Mouse (Mus musculus) liver, embryonic 11.5 days (tissue): ENCODE measurements around the gene Cd248. TPM values are rescaled to one million over a fixed set of nuclear protein-coding genes. Genes with fewer than 3 reads are reported as not detected.
A peak's percentile ranks its signal among the peaks of the same experiment; 100 is the strongest.

Experiments used
- ATAC-seq: fragments of 200-750 bp; cut with Nextera tagmentation; replicated peaks from 2 replicates; pipeline ENCODE4 v1.8.0; 2017; ENCODE audit warnings: moderate number of reproducible peaks, mild to moderate bottlenecking, moderate TSS enrichment, moderate library complexity; ENCODE audit not compliant: low FRiP score
- DNase-seq: peaks from one replicate; pipeline ENCODE4 v3.0.0-alpha.2; 2017; ENCODE audit warnings: low spot score
- H3K27ac ChIP-seq: fragments of 300-500 bp; sonication (generic); 2 replicates; pipeline ENCODE4 v1.5.1; 2014; ENCODE audit warnings: mild to moderate bottlenecking, low read depth, low read length, control low read depth
- H3K27me3 ChIP-seq: fragments of 300-500 bp; sonication (generic); replicated peaks from 2 replicates; pipeline ENCODE4 v1.6.1; 2014; ENCODE audit warnings: low read length, mixed read lengths; ENCODE audit not compliant: control insufficient read depth, insufficient read depth
- H3K36me3 ChIP-seq: fragments of 300-500 bp; sonication (generic); 2 replicates; pipeline ENCODE4 v1.6.1; 2014; ENCODE audit warnings: mild to moderate bottlenecking, low read length, moderate library complexity, mixed read lengths; ENCODE audit not compliant: control insufficient read depth, insufficient read depth
- H3K4me1 ChIP-seq: fragments of 300-500 bp; sonication (generic); replicated peaks from 2 replicates; pipeline ENCODE4 v1.6.1; 2014; ENCODE audit warnings: low read length, mixed read lengths; ENCODE audit not compliant: control insufficient read depth, insufficient read depth
- H3K4me2 ChIP-seq: fragments of 300-500 bp; sonication (generic); 2 replicates; pipeline ENCODE4 v1.6.1; 2014; ENCODE audit warnings: mild to moderate bottlenecking, control low read depth, moderate library complexity
- H3K4me3 ChIP-seq: fragments of 300-500 bp; sonication (generic); 2 replicates; pipeline ENCODE4 v1.5.1; 2014; ENCODE audit warnings: low read depth, low read length, control low read depth
- H3K9ac ChIP-seq: fragments of 300-500 bp; sonication (generic); 2 replicates; pipeline ENCODE4 v1.6.1; 2014; ENCODE audit warnings: low read depth, low read length, control low read depth
- H3K9me3 ChIP-seq: fragments of 300-500 bp; sonication (generic); 2 replicates; pipeline ENCODE4 v1.6.1; 2016; ENCODE audit warnings: low read length, inconsistent platforms, mixed read lengths; ENCODE audit not compliant: control insufficient read depth
- WGBS: fragments of 180-500 bp; shearing (Covaris S2); extraction: QIAGEN DNeasy Blood & Tissue Kit; methylation state at CpG from one replicate; pipeline ENCODE4 v1.1.7; 2014; 5-methylcytosine and 5-hydroxymethylcytosine counted together
- polyA plus RNA-seq: library from polyadenylated mRNA; unstranded; fragments of >200 nt; fragmentation: Nextera tagmentation; extraction: Ambion mirVana; gene quantifications from 2 replicates; pipeline ENCODE4 v1.2.1, GENCODE M21; 2014

The Cd248 gene
- polyA plus RNA-seq, 1 experiment from 2014 or later = 28.6 TPM

DNA sequence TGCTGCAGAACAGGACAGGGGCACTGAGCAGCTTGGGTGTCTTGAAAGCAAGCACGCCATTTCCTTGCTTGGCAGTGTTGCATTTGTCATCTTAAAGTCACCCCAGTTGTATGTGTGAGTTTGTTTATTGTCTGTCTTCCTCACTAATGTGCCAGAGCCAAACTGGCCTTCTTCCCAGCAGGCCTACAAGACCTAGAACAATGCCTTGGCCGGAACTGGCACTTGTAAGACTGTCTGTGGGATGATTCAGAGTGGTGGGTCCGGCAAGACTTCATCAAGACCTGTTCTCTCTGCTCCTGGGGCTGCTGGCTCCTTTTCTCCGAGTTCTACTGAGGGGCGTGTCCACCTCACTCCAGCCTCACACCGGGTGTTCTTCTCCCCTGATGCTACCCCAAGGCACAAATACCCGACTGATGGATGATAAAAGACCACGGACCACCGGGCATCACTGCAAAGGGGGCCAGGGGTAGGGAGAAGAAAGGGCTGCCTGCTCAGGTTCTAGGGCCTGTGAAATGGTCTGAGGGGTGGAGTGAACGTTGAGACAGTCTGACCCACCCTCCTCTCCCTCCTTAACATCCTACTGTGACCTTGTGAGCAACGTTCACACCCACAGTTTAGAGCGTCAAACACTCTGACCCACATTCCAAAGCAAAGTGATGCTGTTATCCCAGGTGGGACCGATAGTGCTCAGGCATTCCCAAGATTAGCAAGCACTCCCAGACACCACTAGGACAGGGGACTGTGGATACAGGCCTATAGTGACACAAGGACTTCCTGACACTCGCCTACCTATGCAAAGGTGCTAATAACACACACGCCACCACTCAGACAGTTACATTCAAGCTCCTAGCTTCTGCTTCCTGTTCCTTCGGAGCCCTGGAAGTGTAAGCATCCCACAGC, 9.8 kb upstream of the Cd248 start:
- no peak overlapping the region for H3K4me3 ChIP-seq
- WGBS = 29% methylated on average over 16 of the region's 16 CpGs
- H3K27ac ChIP-seq = peak overlapping the region; percentile 45
- H3K36me3 ChIP-seq = no peaks in the 10 kb centered on the region
- H3K9me3 ChIP-seq = no peaks in the 10 kb centered on the region
- peaks cover 8% of the 10 kb centered on the region for H3K27me3 ChIP-seq
- peaks cover 42% of the 10 kb centered on the region for H3K4me1 ChIP-seq
- H3K4me2 ChIP-seq = no peak overlapping the region
- no peak overlapping the region for H3K9ac ChIP-seq
- DNase-seq = no peak
- ATAC-seq = no peak

DNA sequence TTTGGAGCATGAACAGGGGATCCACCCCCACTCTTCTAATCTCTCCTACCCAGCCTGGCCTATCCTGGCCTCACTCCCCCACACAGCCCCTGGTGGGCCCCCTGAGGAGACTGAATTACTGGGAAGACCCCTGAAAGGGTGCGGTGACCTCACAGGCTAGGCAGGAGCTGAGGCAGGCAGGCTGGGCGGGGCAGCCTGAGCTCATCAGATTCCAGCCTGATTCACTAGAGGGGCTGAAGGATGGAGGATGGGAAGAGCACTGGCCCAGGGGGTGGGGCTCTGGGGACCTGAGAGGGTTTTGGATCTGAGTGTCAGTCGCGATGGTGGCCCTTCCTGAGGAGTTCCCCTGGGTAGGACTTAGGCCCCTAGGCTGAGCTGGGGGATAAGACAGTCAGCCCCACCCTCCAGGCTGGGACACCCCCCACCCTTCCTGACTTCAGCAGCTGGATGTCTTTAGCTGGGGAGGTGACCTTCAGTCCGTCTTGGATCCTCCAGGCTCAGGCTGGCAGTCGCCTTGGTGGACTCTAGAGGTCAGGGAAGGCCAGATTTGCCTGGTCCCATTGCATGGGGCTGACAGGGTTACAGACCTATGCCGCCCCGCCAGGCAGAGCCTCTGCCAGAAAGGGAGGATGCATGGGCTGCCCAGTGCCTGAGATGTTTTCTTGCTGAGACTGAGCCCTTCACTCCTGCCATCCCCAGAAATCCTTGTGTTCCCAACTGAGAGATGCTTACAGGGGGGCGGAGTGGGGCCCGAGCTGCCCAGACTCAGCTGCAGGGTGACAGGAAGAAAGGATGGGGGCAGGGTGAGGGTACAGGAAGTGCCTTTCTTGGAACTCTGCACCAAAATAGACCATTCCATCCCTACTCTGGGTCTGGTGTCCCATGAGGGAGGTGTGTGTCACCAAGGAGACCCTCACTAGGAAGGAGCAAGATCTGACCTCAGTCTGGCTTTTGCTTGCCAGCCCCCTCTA, 8.8 kb upstream of the Cd248 start:
- Histone ChIP-seq H3K4me1 (peaks cover 42% of the 10 kb centered on the region), H3K36me3 (no peaks in the 10 kb centered on the region), H3K9me3 (no peaks in the 10 kb centered on the region), H3K27me3 (0 out of 2 replicates have a peak, but pooled peaks cover 4% of the 10 kb centered on the region), H3K4me3 (no peak overlapping the region), H3K9ac (no peak overlapping the region), H3K4me2 (0 out of 2 replicates have a peak overlapping the region, but pooled peaks have one; percentile 9), H3K27ac (peak overlapping the region; percentile 45; the same call in 1 of the 2 replicates)
- 14% methylated on average over 10 of the region's 10 CpGs for WGBS
- ATAC-seq = peak; percentile 51
- no peak for DNase-seq

DNA sequence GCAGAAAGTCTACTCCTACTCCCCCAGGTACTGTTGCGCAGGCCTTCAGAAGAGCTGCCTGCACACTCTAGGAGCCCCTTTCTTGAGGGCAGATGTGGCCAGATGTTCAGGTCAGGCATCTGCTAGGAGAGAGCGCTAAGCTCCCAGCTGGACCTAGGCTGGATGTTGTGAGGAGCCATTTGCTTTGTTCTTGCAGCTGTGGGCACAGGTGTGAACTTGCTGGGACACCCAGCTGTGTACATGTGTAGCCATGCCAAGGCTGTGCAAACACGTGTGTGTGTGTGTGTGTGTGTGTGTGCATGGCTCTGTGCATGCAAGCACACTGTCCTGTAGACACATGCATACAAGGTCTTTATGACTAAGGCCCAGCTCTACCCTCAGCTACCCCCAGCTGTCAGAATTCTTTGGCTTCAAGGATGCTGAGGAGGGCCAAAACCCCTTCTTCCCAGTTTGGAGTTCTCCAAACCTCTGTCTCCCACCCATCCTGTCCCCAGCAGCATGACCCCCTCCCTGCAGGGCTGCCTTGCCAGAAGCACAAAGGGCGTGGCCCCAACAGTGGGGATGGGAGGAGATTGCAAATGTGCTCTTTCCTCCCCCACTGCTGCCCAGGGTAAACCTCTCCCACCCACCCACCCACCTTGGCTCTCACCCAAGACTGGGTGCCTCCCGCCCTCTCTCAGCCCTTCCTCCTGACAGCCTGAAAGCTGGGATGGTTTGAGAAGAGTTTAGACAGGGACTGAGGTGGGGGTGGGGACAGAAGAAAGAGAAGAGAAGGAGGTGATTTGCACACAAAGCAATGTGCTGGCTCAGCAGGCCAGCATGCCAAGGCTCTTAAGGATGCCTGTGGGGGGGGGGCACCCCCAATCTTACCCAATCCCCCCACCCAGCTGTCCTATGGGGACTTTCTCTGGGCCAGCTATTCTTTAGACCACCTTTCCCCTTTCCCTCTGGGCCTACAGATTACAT, 7.2 kb upstream of the Cd248 start:
- peak overlapping the region; percentile 51; the same call in 1 of the 2 replicates for H3K27ac ChIP-seq
- 48% methylated on average over 5 of the region's 5 CpGs for WGBS
- no peak overlapping the region for H3K4me3 ChIP-seq
- no peak for DNase-seq
- H3K4me2 ChIP-seq = no peak overlapping the region
- ATAC-seq = no peak
- H3K9me3 ChIP-seq = no peaks in the 10 kb centered on the region
- H3K27me3 ChIP-seq = peaks cover 2% of the 10 kb centered on the region; the same call in 1 of the 2 replicates
- no peaks in the 10 kb centered on the region for H3K36me3 ChIP-seq
- H3K9ac ChIP-seq = peak overlapping the region; percentile 32; the same call in 1 of the 2 replicates
- peaks cover 51% of the 10 kb centered on the region for H3K4me1 ChIP-seq

DNA sequence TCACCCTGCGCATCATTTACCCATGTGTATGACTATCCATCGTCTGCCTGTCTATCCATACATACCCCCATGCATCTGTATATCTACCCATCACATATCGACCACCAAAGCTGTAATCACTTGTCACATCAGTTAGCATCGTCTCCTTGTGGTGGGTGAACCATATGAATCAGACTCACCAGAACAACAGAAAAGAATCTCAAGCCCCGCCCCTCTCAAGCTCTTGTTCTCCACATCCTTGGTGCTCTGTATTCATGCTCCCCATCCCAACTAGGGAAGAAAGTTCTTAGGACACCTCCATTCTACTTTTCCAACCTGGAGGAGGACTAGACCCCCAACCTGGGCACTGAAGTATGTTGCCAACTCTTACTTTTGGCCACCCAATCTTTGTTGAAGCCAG, 5.8 kb upstream of the Cd248 start:
- Histone ChIP-seq H3K4me1 (peaks cover 49% of the 10 kb centered on the region), H3K27ac (no peak overlapping the region)

GRCm38 (mm10) chr19:5062446-5062845, 5.4 kb upstream of the Cd248 start:
- no peak overlapping the region for H3K4me3 ChIP-seq
- peaks cover 53% of the 10 kb centered on the region for H3K4me1 ChIP-seq
- no peak for ATAC-seq
- WGBS = 67% methylated on average over 6 of the region's 6 CpGs
- H3K36me3 ChIP-seq = no peaks in the 10 kb centered on the region
- no peak overlapping the region for H3K27ac ChIP-seq
- H3K9ac ChIP-seq = no peak overlapping the region
- peaks cover 2% of the 10 kb centered on the region; the same call in 1 of the 2 replicates for H3K27me3 ChIP-seq
- no peaks in the 10 kb centered on the region for H3K9me3 ChIP-seq
- H3K4me2 ChIP-seq = no peak overlapping the region
- no peak for DNase-seq

More for the DNA sequence above, 5.8 kb upstream of the Cd248 start:
- H3K4me2 ChIP-seq = no peak overlapping the region
- H3K9ac ChIP-seq = no peak overlapping the region
- H3K36me3 ChIP-seq = no peaks in the 10 kb centered on the region
- H3K27me3 ChIP-seq = peaks cover 2% of the 10 kb centered on the region; the same call in 1 of the 2 replicates
- WGBS = 80% methylated on average over 5 of the region's 5 CpGs
- ATAC-seq (no peak), DNase-seq (no peak)
- H3K4me3 ChIP-seq = no peak overlapping the region
- no peaks in the 10 kb centered on the region for H3K9me3 ChIP-seq

GRCm38 (mm10) chr19:5065104-5065503, 2.8 kb upstream of the Cd248 start:
- ATAC-seq (no peak), DNase-seq (no peak)
- Histone ChIP-seq H3K4me1 (peaks cover 55% of the 10 kb centered on the region), H3K9me3 (no peaks in the 10 kb centered on the region), H3K4me2 (no peak overlapping the region), H3K27me3 (peaks cover 26% of the 10 kb centered on the region), H3K27ac (no peak overlapping the region; the same call in 1 of the 2 replicates), H3K4me3 (no peak overlapping the region), H3K9ac (no peak overlapping the region), H3K36me3 (no peaks in the 10 kb centered on the region)
- 52% methylated on average over 7 of the region's 7 CpGs for WGBS

GRCm38 (mm10) chr19:5067040-5067799, 658 bp upstream of the Cd248 start:
- H3K27ac ChIP-seq = peak overlapping the region; percentile 90
- peaks cover 40% of the 10 kb centered on the region for H3K27me3 ChIP-seq
- H3K4me3 ChIP-seq = peak overlapping the region; percentile 59
- H3K9me3 ChIP-seq = no peaks in the 10 kb centered on the region
- H3K4me1 ChIP-seq = peaks cover 56% of the 10 kb centered on the region
- DNase-seq (peak; percentile 67), ATAC-seq (peak; percentile 86)
- H3K9ac ChIP-seq = peak overlapping the region; percentile 73
- H3K36me3 ChIP-seq = no peaks in the 10 kb centered on the region
- 4% methylated on average over 15 of the region's 15 CpGs for WGBS
- peak overlapping the region; percentile 95 for H3K4me2 ChIP-seq
